Mouse (Mus musculus) stomach, embryonic 14.5 days (tissue): ENCODE measurements around the gene Rsph10b. TPM values are rescaled to one million over a fixed set of nuclear protein-coding genes. Genes with fewer than 3 reads are reported as not detected.
A peak's percentile ranks its signal among the peaks of the same experiment; 100 is the strongest.

Experiments used
- ATAC-seq: fragments of 200-750 bp; cut with Nextera tagmentation; 2 replicates; pipeline ENCODE4 v1.8.0; 2017; ENCODE audit warnings: low read depth, moderate TSS enrichment; ENCODE audit not compliant: insufficient number of reproducible peaks, insufficient read depth, low FRiP score
- H3K27ac ChIP-seq: fragments of 300-500 bp; sonication (generic); 2 replicates; pipeline ENCODE4 v1.5.1; 2014; ENCODE audit warnings: mild to moderate bottlenecking, low read length, moderate library complexity, mixed read lengths
- H3K27me3 ChIP-seq: fragments of 300-500 bp; sonication (generic); 2 replicates; pipeline ENCODE4 v1.6.1; 2014; ENCODE audit warnings: low read length, control low read depth, mixed read lengths; ENCODE audit not compliant: control insufficient read depth, insufficient read depth
- H3K36me3 ChIP-seq: fragments of 300-500 bp; sonication (generic); 2 replicates; pipeline ENCODE4 v1.6.1; 2014; ENCODE audit warnings: mild to moderate bottlenecking, control low read depth, low read length, moderate library complexity, mixed read lengths; ENCODE audit not compliant: control insufficient read depth, insufficient read depth
- H3K4me1 ChIP-seq: fragments of 300-500 bp; sonication (generic); 2 replicates; pipeline ENCODE4 v1.6.1; 2014; ENCODE audit warnings: low read length, control low read depth, mixed read lengths; ENCODE audit not compliant: control insufficient read depth, insufficient read depth
- H3K4me2 ChIP-seq: fragments of 300-500 bp; sonication (generic); replicated peaks from 2 replicates; pipeline ENCODE4 v1.6.1; 2014; ENCODE audit warnings: low read depth, low read length, control low read depth
- H3K4me3 ChIP-seq: fragments of 300-500 bp; sonication (generic); 2 replicates; pipeline ENCODE4 v1.5.1; 2014; ENCODE audit warnings: low read depth, low read length, control low read depth
- H3K9ac ChIP-seq: fragments of 300-500 bp; sonication (generic); replicated peaks from 2 replicates; pipeline ENCODE4 v1.6.1; 2014; ENCODE audit warnings: low read depth, mild to moderate bottlenecking, control low read depth, low read length, moderate library complexity, mixed read lengths
- H3K9me3 ChIP-seq: fragments of 300-500 bp; sonication (generic); 2 replicates; pipeline ENCODE4 v1.6.1; 2016; ENCODE audit warnings: low read depth, low read length, control low read depth; ENCODE audit not compliant: control insufficient read depth
- WGBS: fragments of 180-500 bp; shearing (Covaris S2); extraction: QIAGEN DNeasy Blood & Tissue Kit; methylation state at CpG from one replicate; pipeline ENCODE4 v1.1.7; 2014; 5-methylcytosine and 5-hydroxymethylcytosine counted together
- polyA plus RNA-seq: library from polyadenylated mRNA; unstranded; fragments of >200 nt; fragmentation: Nextera tagmentation; extraction: Ambion mirVana; gene quantifications from 2 replicates; pipeline ENCODE4 v1.2.1, GENCODE M21; 2014

The Rsph10b gene
- polyA plus RNA-seq, 1 experiment from 2014 or later: 1.4 TPM

DNA sequence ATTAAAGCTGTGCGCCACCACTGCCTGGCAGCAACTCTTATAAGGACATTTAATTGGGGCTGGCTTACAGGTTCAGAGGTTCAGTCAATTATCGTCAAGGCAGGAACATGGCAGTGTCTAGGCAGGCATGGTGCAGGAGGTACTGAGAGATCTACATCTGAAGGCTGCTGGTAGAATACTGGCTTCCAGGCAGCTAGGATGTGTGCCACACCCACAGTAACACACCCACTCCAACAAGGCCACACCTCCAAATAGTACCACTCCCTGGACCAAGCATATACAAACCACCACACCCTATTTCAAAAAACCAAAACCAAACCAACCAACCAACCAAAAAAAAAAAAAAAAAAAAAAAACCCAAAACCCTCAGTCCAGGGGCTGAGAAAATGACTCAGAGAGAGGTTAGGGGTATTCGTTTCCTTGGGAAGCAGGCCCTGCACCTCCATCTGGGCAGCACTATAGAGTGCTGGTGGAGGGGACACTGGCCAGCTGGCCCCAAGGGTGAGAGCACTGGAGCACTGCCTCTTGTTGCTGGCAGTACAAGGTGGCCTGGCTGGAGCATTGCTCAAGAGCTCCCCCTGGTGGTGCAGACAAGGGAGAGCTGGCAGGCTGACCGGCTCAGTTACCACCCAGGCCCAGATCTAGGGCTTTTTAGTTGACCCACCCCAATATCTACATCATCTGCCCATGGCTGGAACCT is 42.2 kb downstream of the Rsph10b start:
- no peak overlapping the region for H3K4me3 ChIP-seq
- no peak overlapping the region for H3K9ac ChIP-seq
- 50% methylated on average over 4 of the region's 4 CpGs for WGBS
- H3K4me2 ChIP-seq: no peak overlapping the region
- H3K27ac ChIP-seq: no peak overlapping the region
- H3K36me3 ChIP-seq: no peaks in the 10 kb centered on the region
- H3K9me3 ChIP-seq: no peaks in the 10 kb centered on the region
- H3K4me1 ChIP-seq: no peaks in the 10 kb centered on the region
- peak; percentile 78; the same call in 1 of the 2 replicates for ATAC-seq
- H3K27me3 ChIP-seq: no peaks in the 10 kb centered on the region

DNA sequence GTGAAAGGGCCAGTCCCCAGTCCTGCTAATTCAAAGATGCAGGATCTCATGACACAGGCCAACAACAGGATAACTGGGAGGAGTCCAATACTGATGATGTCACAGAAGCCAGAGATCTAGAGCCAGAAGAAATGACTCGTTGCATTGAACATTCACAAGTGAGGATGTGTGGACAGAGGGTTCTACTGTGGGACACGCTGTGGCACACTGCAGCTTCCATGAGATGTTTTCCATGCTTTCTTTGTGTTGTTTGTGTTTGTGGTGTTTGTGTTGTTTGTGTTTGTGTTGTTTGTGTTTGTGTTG is 42.7 kb downstream of the Rsph10b start:
- H3K27ac ChIP-seq: no peak overlapping the region
- H3K9ac ChIP-seq: no peak overlapping the region
- H3K4me1 ChIP-seq: no peaks in the 10 kb centered on the region
- no peaks in the 10 kb centered on the region for H3K27me3 ChIP-seq
- 59% methylated on average over 2 of the region's 2 CpGs for WGBS
- H3K9me3 ChIP-seq: no peaks in the 10 kb centered on the region
- no peaks in the 10 kb centered on the region for H3K36me3 ChIP-seq
- no peak overlapping the region for H3K4me3 ChIP-seq
- H3K4me2 ChIP-seq: no peak overlapping the region
- peak; percentile 26; the same call in 1 of the 2 replicates for ATAC-seq

DNA sequence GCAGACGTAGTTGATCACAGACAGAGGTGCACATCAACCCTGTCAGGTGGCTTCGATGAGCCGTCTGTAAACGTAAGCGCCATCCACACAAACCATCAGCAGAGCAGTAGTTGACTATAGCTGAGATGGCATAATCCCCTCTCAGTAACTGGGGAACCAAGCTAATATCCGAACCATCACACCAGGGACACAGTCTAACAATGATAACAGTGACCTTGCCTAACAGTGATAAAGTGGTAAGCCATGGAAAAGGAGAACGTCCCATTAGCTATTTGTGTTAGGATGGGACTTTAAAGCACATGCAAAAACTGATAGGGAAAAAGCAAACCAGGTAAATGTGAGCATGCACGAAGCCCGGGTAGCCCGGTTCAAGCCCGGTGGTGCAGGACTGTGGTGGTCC is 43.4 kb downstream of the Rsph10b start:
- Histone ChIP-seq H3K36me3 (no peaks in the 10 kb centered on the region), H3K27me3 (no peaks in the 10 kb centered on the region), H3K4me2 (no peak overlapping the region), H3K27ac (no peak overlapping the region), H3K4me1 (no peaks in the 10 kb centered on the region), H3K9me3 (no peaks in the 10 kb centered on the region), H3K4me3 (no peak overlapping the region), H3K9ac (no peak overlapping the region)
- no peak for ATAC-seq
- 85% methylated on average over 11 of the region's 11 CpGs for WGBS

DNA sequence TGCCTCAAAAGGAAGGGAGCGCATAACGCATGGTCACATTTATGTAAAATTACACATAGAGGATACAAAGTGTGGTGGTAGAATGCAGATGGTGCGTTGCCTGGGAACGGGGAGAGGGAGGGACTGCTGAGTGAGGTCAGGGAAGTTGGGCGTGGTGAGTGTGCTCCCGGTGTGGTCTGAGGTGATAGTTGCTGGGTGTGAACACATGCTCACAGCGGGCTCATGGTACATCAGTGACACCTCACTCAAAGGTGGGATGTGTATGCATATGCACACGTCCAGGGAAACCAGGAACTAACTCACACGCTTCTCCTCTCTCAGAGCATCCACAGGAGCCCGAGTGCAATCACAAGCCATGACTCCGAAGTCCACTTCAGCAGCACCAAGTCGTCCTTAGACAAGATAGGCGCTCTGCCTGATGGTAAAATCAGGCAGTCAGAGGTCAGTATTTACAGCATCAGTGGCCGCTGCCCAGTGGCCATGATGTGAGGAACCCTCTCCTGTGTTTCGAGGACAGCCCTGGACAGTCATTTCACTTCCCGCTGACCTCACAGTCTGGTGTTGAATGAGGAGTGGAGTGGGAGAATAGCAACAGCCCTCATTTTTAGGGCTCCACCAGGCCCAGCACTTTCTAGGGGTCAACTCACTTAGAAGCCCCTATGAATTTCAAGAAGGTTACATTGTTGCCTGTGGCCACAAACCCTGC is 44.0 kb downstream of the Rsph10b start:
- ATAC-seq: peak; percentile 51; the same call in 1 of the 2 replicates
- whole genome bisulfite sequencing: 67% methylated on average over 16 of the region's 16 CpGs
- H3K36me3 ChIP-seq: no peaks in the 10 kb centered on the region

DNA sequence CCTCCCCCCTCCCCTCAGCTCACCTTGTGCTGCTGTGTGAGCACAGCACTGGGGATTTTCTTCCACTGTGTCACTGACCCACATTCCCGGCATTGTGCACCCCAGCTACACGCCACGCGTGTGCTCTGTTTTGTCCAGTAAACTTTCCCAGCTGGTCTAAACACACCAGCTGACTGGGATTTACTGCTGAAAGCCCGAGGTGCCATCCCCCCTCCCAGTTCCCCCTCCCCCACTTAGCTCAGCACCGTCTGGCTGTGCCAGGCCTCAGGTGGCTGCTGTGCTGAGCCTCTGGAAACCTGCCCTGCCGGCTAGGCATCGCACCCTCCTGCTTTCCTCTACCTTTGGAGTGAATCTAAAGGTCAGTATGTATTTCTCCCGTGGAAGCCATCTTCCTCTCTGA is 48.0 kb downstream of the Rsph10b start:
- no peaks in the 10 kb centered on the region; the same call in 1 of the 2 replicates for H3K36me3 ChIP-seq
- no peaks in the 10 kb centered on the region for H3K9me3 ChIP-seq
- 16% methylated on average over 9 of the region's 9 CpGs for WGBS
- no peaks in the 10 kb centered on the region for H3K27me3 ChIP-seq
- no peak overlapping the region for H3K4me2 ChIP-seq
- no peak overlapping the region for H3K27ac ChIP-seq
- no peak overlapping the region for H3K9ac ChIP-seq
- H3K4me3 ChIP-seq: no peak overlapping the region
- H3K4me1 ChIP-seq: no peaks in the 10 kb centered on the region
- ATAC-seq: peak; percentile 59; the same call in 1 of the 2 replicates

More for the DNA sequence above, 44.0 kb downstream of the Rsph10b start:
- Histone ChIP-seq H3K4me1 (no peaks in the 10 kb centered on the region), H3K4me2 (no peak overlapping the region), H3K27me3 (no peaks in the 10 kb centered on the region), H3K4me3 (no peak overlapping the region), H3K9ac (no peak overlapping the region), H3K27ac (no peak overlapping the region), H3K9me3 (no peaks in the 10 kb centered on the region)

DNA sequence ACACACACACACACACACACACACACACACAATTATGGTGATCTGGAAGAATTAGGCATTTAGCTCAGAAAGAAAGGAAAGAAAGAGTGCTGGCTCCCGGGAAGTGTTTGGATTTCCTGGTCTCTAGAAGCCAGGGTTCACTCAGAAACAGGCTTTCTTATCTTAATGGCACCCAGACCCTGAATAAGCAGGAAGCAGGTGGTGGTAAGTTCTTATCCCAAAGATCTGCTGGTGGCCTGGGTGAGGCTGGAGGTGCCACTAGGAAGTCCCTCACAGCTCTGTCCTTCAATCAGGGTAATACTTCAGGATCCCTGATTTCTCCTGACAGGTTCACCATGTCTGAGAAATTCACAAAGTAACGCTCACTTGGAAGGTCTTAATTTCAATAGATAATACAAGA is 49.5 kb downstream of the Rsph10b start:
- Histone ChIP-seq H3K27me3 (no peaks in the 10 kb centered on the region), H3K4me2 (no peak overlapping the region), H3K9me3 (no peaks in the 10 kb centered on the region), H3K4me3 (no peak overlapping the region), H3K4me1 (no peaks in the 10 kb centered on the region), H3K27ac (no peak overlapping the region), H3K9ac (no peak overlapping the region), H3K36me3 (peaks cover 8% of the 10 kb centered on the region; the same call in 1 of the 2 replicates)
- WGBS: 52% methylated on average over 2 of the region's 2 CpGs
- ATAC-seq: no peak

DNA sequence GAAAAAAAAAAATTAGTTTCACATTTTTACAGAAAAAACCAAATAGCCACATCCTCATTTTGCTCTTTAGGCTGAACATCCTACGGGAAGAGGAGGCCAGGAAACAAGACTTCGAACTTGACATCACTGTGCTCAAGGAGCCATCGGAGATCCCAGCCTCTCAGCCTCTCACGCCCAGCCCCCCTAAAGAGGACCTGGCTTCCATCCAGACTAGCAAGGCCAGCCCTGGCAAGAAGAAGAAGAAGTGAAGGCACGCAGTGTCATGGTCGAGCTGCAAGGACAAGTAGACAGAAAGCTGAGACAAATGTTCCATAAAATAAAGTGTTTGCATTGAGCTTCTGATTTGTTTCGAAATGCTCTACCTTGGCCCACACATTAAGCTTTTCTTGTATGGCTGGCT is 52.5 kb downstream of the Rsph10b start:
- no peak overlapping the region for H3K27ac ChIP-seq
- H3K4me1 ChIP-seq: no peaks in the 10 kb centered on the region
- no peak overlapping the region for H3K9ac ChIP-seq
- H3K9me3 ChIP-seq: no peaks in the 10 kb centered on the region
- no peak overlapping the region for H3K4me2 ChIP-seq
- H3K27me3 ChIP-seq: no peaks in the 10 kb centered on the region
- WGBS: 86% methylated on average over 7 of the region's 7 CpGs
- no peak for ATAC-seq
- no peak overlapping the region for H3K4me3 ChIP-seq
- peaks cover 34% of the 10 kb centered on the region; the same call in 1 of the 2 replicates for H3K36me3 ChIP-seq

DNA sequence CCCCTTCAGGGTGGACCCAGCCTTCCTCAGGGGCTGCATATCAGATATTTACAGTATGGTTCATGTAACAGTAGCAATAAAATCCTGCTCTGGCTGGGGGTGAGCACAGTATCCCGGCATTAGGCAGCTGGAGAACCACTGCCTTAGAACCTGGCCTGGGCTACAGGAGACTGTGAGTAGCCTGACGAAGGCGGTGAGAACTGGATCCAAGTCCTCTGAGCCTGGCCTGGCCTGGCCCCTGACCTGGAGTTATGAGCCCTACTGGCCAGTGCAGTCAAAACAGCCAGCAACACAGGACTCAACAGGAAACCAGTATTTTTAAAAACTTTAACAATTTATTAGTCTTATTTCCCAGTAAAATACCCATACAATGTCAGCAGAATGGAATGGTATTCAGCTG is 54.8 kb downstream of the Rsph10b start:
- Histone ChIP-seq H3K9ac (no peak overlapping the region), H3K9me3 (no peaks in the 10 kb centered on the region), H3K27me3 (no peaks in the 10 kb centered on the region), H3K4me2 (no peak overlapping the region), H3K27ac (no peak overlapping the region), H3K4me3 (no peak overlapping the region), H3K4me1 (no peaks in the 10 kb centered on the region), H3K36me3 (peaks cover 48% of the 10 kb centered on the region; the same call in 1 of the 2 replicates)
- no peak for ATAC-seq
- WGBS: 90% methylated on average over 3 of the region's 3 CpGs
